Mouse (Mus musculus) embryo, embryonic 11.5 days (tissue): ENCODE measurements around the gene Clec4a2.
"Not testable (repeated sequence)": the region's sequence is repeated elsewhere in the genome, so short reads cannot be mapped to it uniquely, and the experiment has no call there.

Experiments used
- DNase-seq: peaks from one replicate; pipeline ENCODE4 v3.0.0-alpha.2; 2012; ENCODE audit warnings: low read depth, low spot score

The Clec4a2 gene

GRCm38 (mm10) chr6:123106128-123106527, at the start of gene Clec4a2:
Gene Clec4a2, plus strand, starts transcription at chr6:123106428.
- not testable (repeated sequence) for DNase-seq

GRCm38 (mm10) chr6:123095125-123095843, 10.9 kb upstream of the Clec4a2 start:
- no peak for DNase-seq

GRCm38 (mm10) chr6:123123195-123123594, 17.0 kb downstream of the Clec4a2 start:
- DNase-seq = no peak

GRCm38 (mm10) chr6:123127173-123127572, 20.9 kb downstream of the Clec4a2 start:
- no peak for DNase-seq

GRCm38 (mm10) chr6:123137766-123138526, 31.7 kb downstream of the Clec4a2 start:
- not testable (repeated sequence) for DNase-seq

- no peak for DNase-seq
Observed at GRCm38 (mm10) chr6:123170106-123170505, 63.9 kb downstream of the Clec4a2 start.

- DNase-seq = no peak
Observed at GRCm38 (mm10) chr6:123171040-123171439, 64.8 kb downstream of the Clec4a2 start.

GRCm38 (mm10) chr6:123172593-123172992, 66.4 kb downstream of the Clec4a2 start, which contains the start of gene Clec4b2:
Gene Clec4b2, plus strand, starts transcription at chr6:123172893.
- DNase-seq = no peak

- DNase-seq = no peak
Observed at GRCm38 (mm10) chr6:123175549-123175948, 69.3 kb downstream of the Clec4a2 start.

- DNase-seq = not testable (repeated sequence)
Observed at GRCm38 (mm10) chr6:123184862-123185261, 78.6 kb downstream of the Clec4a2 start.
